Mouse (Mus musculus) lung, postnatal 14 days (tissue): ENCODE results near the gene Zfp967.
"Not testable (repeated sequence)": the region's sequence is repeated elsewhere in the genome, so short reads cannot be mapped to it uniquely, and the experiment has no call there.

Source experiments
- DNase-seq: peaks from one replicate; pipeline ENCODE4 v3.0.0; 2021

The Zfp967 gene

DNA sequence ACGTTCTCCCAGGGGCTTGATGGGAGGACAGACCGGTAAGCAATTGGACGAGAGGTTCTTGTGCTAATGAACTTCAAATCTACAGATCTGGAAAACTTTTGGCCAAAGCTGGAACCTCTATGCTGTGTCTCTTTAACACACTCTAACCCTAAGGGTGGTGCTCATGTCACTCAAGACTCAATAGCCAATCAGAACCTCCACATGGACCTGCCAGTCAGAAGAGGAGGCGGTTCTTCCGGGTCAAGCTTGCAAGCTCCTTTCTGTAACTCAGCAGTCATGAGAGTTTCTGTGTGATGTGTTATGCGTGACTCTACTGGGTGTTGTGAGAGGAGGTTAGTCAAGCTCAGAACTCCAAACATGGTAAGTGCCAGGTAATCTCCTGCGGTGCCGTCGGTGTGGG, at the start of gene Zfp967:
Zfp967 (plus strand) TSS at position 301 of the 400 bp plus-strand sequence.
- not testable (repeated sequence) for DNase-seq

- DNase-seq, result not testable (repeated sequence)
Observed at GRCm38 (mm10) chr2:176486683-176487082, 34.2 kb upstream of the Zfp967 start, which contains the start of gene Gm14434. Gm14434 (minus strand) TSS chr2:176486783.
